Mouse (Mus musculus) embryonic fibroblast, embryonic 13.5 days (primary cell): ENCODE measurements around the gene Aqr.

ENCODE experiments used
- CTCF ChIP-seq: IDR thresholded peaks from 2 replicates; pipeline ENCODE4 v1.5.1; 2011; ENCODE audit warnings: mild to moderate bottlenecking, control low read depth, low read length, moderate library complexity, borderline replicate concordance; ENCODE audit not compliant: insufficient read depth
- POLR2A ChIP-seq: IDR thresholded peaks from 2 replicates; pipeline ENCODE4 v1.6.1; 2011; ENCODE audit warnings: low read depth, mild to moderate bottlenecking, control low read depth, low read length, moderate library complexity

DNA sequence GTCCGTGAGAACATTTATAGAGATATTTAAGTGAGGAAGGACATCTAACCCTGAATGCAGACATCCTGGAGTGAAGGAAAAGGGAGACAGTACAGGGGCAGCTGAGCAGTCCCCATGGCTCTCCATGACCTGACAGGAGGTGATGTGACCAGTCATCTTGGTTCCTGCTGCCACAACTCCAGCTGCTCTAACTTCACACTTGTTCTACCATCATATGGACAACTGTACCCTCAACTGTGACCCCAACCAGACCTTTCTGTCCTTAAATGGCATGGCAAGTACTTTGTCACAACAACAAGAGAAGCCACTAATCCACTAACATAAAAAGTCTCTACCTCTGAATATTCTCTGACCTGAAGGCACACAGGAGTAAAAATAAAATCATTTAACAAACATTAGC is 24.8 kb downstream of the Aqr start:
- TF ChIP-seq CTCF, result no peak
- TF ChIP-seq POLR2A, result no peak
